Mouse (Mus musculus) limb, embryonic 11.5 days (tissue): Measurements from ENCODE around the gene Tsx. TPM values are rescaled to one million over a fixed set of nuclear protein-coding genes. Genes with fewer than 3 reads are reported as not detected.

ENCODE experiments used
- ATAC-seq: fragments of 200-750 bp; cut with Nextera tagmentation; 2 replicates; pipeline ENCODE4 v1.8.0; 2017; ENCODE audit warnings: low read depth; ENCODE audit not compliant: insufficient number of reproducible peaks, low FRiP score, low TSS enrichment
- DNase-seq: peaks from one replicate; pipeline ENCODE4 v3.0.0-alpha.2; 2015; ENCODE audit warnings: low spot score
- H3K27ac ChIP-seq: fragments of 300-500 bp; sonication (generic); replicated peaks from 2 replicates; pipeline ENCODE4 v1.5.1; 2014; ENCODE audit warnings: low read depth, mild to moderate bottlenecking, low read length
- H3K27me3 ChIP-seq: fragments of 300-500 bp; sonication (generic); 2 replicates; pipeline ENCODE4 v1.6.1; 2014; ENCODE audit warnings: mild to moderate bottlenecking, low read length, mixed read lengths; ENCODE audit not compliant: control insufficient read depth, insufficient read depth
- H3K36me3 ChIP-seq: fragments of 300-500 bp; sonication (generic); 2 replicates; pipeline ENCODE4 v1.6.1; 2014; ENCODE audit warnings: mild to moderate bottlenecking, low read length, moderate library complexity, mixed read lengths; ENCODE audit not compliant: control insufficient read depth, insufficient read depth
- H3K4me1 ChIP-seq: fragments of 300-500 bp; sonication (generic); 2 replicates; pipeline ENCODE4 v1.6.1; 2014; ENCODE audit warnings: low read length, mixed read lengths; ENCODE audit not compliant: control insufficient read depth, insufficient read depth
- H3K4me2 ChIP-seq: fragments of 300-500 bp; sonication (generic); 2 replicates; pipeline ENCODE4 v1.6.1; 2014; ENCODE audit warnings: low read depth, mild to moderate bottlenecking, moderate library complexity; ENCODE audit not compliant: severe bottlenecking
- H3K4me3 ChIP-seq: fragments of 300-500 bp; sonication (generic); 2 replicates; pipeline ENCODE4 v1.5.1; 2014; ENCODE audit warnings: low read depth, low read length
- H3K9ac ChIP-seq: fragments of 300-500 bp; sonication (generic); 2 replicates; pipeline ENCODE4 v1.6.1; 2014; ENCODE audit warnings: mild to moderate bottlenecking, low read length
- H3K9me3 ChIP-seq: fragments of 300-500 bp; sonication (generic); 2 replicates; pipeline ENCODE4 v1.6.1; 2016; ENCODE audit warnings: low read length; ENCODE audit not compliant: control insufficient read depth
- WGBS: fragments of 180-500 bp; shearing (Covaris S2); extraction: QIAGEN DNeasy Blood & Tissue Kit; methylation state at CpG from one replicate; pipeline ENCODE4 v1.1.7; 2014; 5-methylcytosine and 5-hydroxymethylcytosine counted together
- polyA plus RNA-seq: library from polyadenylated mRNA; unstranded; fragments of >200 nt; fragmentation: Nextera tagmentation; extraction: Ambion mirVana; gene quantifications from 2 replicates; pipeline ENCODE4 v1.2.1, GENCODE M21; 2014

Tsx gene
- polyA plus RNA-seq: 0.44 TPM in 1 of 2 replicates, not detected in the other

DNA sequence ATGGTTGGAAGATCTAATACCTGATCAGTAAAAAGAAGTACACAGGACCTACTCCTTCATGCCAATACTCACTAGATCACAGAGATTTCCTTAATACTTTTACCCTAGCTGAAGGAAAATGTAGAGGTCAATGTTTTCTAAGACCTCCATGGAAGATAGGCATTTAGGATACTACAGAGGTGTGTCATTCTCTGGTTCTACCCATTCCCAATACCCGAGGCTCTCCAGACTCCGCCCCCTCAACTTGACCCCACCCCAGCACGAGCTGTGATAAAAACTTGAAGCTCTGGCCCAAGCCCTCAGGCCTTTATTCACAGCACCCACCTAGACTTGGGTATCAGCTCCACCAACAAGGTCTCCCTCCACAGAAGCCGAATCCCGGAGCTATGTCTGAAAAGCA, at the start of gene Tsx:
Tsx (plus strand) TSS at position 301 of the 400 bp plus-strand sequence.
- 70% methylated on average over 5 of the region's 5 CpGs for WGBS
- H3K27me3 ChIP-seq: peaks cover 10% of the 10 kb centered on the region

DNA sequence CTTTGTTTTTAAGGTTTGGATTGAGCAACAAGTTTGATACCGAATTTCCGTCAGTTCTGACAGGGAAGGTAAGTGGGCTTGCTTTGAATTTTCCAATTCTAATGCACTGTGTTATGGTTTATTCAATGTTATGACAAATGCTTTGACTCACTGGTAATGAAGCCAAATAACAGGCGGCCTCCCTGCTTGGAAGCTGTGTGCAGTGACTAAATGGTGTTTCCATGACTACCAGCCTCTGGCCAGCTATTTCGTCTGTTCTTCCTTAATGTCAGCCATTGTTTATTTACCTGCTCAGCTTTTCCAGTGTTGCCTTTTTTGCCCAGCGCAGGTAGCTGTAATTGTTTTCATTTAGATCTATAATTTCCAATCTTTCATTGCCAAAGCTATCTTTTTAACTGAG, 48.1 kb upstream of the Tsx start:
- Histone ChIP-seq H3K36me3 (no peaks in the 10 kb centered on the region), H3K27ac (no peak overlapping the region), H3K27me3 (peaks cover 2% of the 10 kb centered on the region; the same call in 1 of the 2 replicates), H3K9me3 (no peaks in the 10 kb centered on the region), H3K9ac (no peak overlapping the region), H3K4me2 (no peak overlapping the region), H3K4me3 (no peak overlapping the region), H3K4me1 (no peaks in the 10 kb centered on the region)
- DNase-seq: no peak
- no peak for ATAC-seq
- WGBS: 67% methylated on average over 5 of the region's 5 CpGs

More for the DNA sequence above, at the start of gene Tsx:
- H3K9ac ChIP-seq: no peak within 1 kb of the TSS
- H3K36me3 ChIP-seq: no peaks in the 10 kb centered on the region
- H3K4me3 ChIP-seq: no peak within 1 kb of the TSS
- no peak for DNase-seq
- no peak for ATAC-seq
- H3K4me1 ChIP-seq: no peaks in the 10 kb centered on the region
- no peak within 1 kb of the TSS for H3K4me2 ChIP-seq
- H3K9me3 ChIP-seq: no peaks in the 10 kb centered on the region
- no peak within 1 kb of the TSS for H3K27ac ChIP-seq

DNA sequence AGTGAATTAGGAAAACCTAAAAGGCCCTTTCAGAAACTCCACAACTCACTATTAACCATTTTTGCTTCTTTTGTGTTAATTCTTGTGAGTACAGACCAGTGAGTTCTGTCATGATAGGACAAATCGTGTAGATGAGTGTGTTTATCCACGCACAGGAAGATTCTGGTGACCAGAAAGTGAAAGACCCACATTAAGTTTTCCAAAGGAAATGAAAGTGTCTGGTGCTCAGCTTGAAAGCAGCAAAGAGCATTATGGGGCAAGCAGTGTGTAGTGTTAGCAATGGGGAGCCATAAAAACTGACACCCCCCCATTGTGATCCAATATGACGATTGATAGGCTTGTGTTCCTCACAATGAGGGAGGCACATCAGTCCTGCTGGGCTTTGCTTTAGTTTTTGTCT, 45.6 kb upstream of the Tsx start:
- peaks cover 5% of the 10 kb centered on the region; the same call in 1 of the 2 replicates for H3K27me3 ChIP-seq
- WGBS: 69% methylated on average over 3 of the region's 3 CpGs
- no peak overlapping the region for H3K9ac ChIP-seq
- H3K9me3 ChIP-seq: no peaks in the 10 kb centered on the region
- ATAC-seq (no peak), DNase-seq (no peak)
- no peak overlapping the region for H3K27ac ChIP-seq
- no peaks in the 10 kb centered on the region for H3K4me1 ChIP-seq
- H3K36me3 ChIP-seq: no peaks in the 10 kb centered on the region
- H3K4me2 ChIP-seq: no peak overlapping the region
- no peak overlapping the region for H3K4me3 ChIP-seq

DNA sequence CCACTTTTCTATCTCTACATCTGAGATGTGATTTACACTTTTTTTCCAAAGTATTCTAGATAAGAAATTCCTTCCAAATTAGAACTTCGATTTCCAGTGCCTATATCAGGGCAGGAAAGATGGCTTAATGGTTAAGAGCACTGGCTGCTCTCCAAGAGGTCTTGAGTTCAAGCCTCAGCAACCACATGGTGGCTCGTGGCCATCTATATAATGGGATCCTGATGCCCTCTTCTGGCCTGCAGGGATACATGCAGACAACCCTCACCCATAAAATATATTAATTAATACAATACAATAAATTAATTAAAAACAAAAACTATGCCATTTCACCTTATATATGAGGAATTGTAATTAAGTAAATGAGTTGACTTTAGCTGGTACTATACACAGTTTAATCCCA, 43.0 kb upstream of the Tsx start:
- ATAC-seq: no peak
- Histone ChIP-seq H3K9ac (no peak overlapping the region), H3K36me3 (no peaks in the 10 kb centered on the region), H3K27ac (no peak overlapping the region), H3K4me1 (no peaks in the 10 kb centered on the region), H3K9me3 (no peaks in the 10 kb centered on the region), H3K4me2 (no peak overlapping the region), H3K27me3 (peaks cover 7% of the 10 kb centered on the region; the same call in 1 of the 2 replicates), H3K4me3 (no peak overlapping the region)
- DNase-seq: no peak
- WGBS: 81% methylated on average over 2 of the region's 2 CpGs

DNA sequence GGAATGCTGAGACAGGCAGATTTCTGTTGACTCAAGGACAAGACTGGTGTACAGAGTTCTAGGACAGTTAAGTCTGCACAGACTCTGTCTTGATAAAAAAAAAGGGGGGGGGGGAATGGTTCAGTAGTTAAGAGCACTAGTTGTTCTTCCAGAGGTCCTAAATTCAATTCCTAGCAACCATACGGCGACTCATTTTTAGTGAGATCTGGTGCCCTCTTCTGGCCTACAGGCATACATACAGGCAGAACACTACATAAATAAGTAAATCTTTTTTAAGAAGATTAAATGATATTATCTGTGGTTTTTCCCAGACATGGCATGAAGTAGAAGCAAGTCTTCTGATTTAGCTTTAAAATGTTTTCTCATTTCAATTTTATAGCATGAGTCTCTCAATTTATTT, 42.6 kb upstream of the Tsx start:
- Histone ChIP-seq H3K27me3 (peaks cover 7% of the 10 kb centered on the region; the same call in 1 of the 2 replicates), H3K9ac (no peak overlapping the region), H3K36me3 (no peaks in the 10 kb centered on the region), H3K4me2 (no peak overlapping the region), H3K4me3 (no peak overlapping the region), H3K4me1 (no peaks in the 10 kb centered on the region), H3K27ac (no peak overlapping the region), H3K9me3 (no peaks in the 10 kb centered on the region)
- no peak for ATAC-seq
- 35% methylated on average over 2 of the region's 2 CpGs for WGBS
- no peak for DNase-seq

DNA sequence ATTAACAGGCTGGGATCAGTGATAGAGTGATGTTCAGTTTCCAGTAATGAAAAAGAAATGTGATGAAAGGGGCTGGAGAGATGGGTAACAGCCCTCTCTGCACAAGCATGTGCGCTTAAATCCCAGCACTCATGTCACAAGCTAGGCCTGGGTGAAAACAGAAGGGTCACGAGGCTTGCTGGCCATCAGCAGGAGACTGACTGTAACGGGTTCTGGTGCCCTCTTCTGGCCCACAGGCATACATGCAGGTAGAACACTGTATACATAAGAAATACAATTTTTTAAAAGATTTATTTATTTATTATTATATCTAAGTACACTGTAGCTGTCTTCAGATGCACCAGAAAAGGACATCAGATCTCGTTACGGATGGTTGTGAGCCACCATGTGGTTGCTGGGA, 40.0 kb upstream of the Tsx start:
- no peak overlapping the region for H3K4me3 ChIP-seq
- no peaks in the 10 kb centered on the region for H3K9me3 ChIP-seq
- ATAC-seq: no peak
- no peak overlapping the region for H3K9ac ChIP-seq
- H3K27me3 ChIP-seq: peaks cover 7% of the 10 kb centered on the region; the same call in 1 of the 2 replicates
- no peaks in the 10 kb centered on the region for H3K36me3 ChIP-seq
- H3K27ac ChIP-seq: no peak overlapping the region
- H3K4me2 ChIP-seq: no peak overlapping the region
- 65% methylated on average over 5 of the region's 5 CpGs for WGBS
- H3K4me1 ChIP-seq: no peaks in the 10 kb centered on the region
- DNase-seq: peak; percentile 24

DNA sequence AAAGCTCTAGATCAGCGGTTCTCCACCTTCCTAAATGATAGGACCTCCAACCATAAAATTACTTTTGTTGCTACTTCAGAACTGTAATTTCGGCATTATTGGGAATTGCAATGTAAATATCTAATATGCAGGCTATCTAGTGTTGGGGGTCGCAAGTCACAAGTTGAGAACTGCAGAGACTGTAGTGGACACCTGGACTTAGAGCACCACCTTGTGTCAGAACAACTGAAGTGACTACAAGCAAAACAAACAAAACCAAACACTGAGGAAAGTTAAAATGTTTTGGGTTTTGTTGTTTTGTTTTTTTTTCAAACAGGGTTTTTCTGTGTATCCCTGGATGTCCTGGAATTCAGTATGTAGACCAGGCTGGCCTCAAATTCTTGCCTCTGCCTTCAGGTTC, 29.7 kb upstream of the Tsx start:
- Histone ChIP-seq H3K4me2 (no peak overlapping the region), H3K4me1 (no peaks in the 10 kb centered on the region), H3K36me3 (no peaks in the 10 kb centered on the region), H3K4me3 (no peak overlapping the region), H3K9ac (no peak overlapping the region), H3K27me3 (peaks cover 3% of the 10 kb centered on the region; the same call in 1 of the 2 replicates), H3K9me3 (no peaks in the 10 kb centered on the region), H3K27ac (no peak overlapping the region)
- ATAC-seq (no peak), DNase-seq (no peak)
- 80% methylated on average over 3 of the region's 3 CpGs for WGBS

DNA sequence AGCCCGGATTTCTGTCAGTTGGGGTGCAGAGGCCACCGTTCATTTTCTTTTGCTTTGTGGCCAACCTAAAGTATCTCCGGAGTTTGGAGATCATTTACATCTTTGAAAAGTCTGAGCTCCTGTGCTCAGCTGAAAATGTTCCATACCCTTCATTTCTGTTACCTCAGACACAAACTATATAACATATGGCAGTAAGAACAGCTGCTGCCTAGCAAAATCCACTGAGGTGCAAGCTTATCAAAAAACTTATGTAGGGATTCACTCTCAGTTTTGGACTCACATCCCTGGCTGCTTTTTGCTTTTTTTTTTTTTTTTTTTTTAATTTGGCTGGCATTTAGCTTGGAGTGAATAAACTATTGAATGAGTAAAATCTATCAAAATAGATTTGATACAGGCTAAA, 26.1 kb upstream of the Tsx start:
- 83% methylated on average over 3 of the region's 3 CpGs for WGBS
- ATAC-seq: no peak

DNA sequence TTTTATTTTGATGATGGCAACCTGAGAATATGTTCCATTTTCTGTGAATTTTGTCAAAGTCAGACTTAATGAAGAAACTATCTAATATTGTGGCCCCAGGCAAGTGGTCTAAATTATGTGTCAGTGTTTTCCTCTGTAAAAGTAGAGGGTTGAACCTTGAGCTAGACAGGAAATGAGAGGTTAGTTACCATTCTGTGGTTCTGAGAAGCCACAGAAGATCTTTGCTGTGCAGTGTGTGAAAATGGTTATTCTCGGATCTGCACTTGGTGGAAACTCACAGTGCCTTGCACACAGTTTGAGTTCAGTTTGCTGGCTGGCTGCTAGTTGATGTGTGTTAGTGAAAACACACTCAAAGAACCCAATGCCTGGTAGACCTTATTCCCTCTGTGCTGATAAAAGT, 20.4 kb upstream of the Tsx start:
- no peak for ATAC-seq

More for the DNA sequence above, 26.1 kb upstream of the Tsx start:
- Histone ChIP-seq H3K4me2 (no peak overlapping the region), H3K4me3 (no peak overlapping the region), H3K4me1 (no peaks in the 10 kb centered on the region), H3K36me3 (no peaks in the 10 kb centered on the region), H3K9ac (no peak overlapping the region), H3K9me3 (no peaks in the 10 kb centered on the region), H3K27ac (no peak overlapping the region), H3K27me3 (0 out of 2 replicates have a peak, but pooled peaks cover 3% of the 10 kb centered on the region)
- no peak for DNase-seq

More for the DNA sequence above, 20.4 kb upstream of the Tsx start:
- Histone ChIP-seq H3K9me3 (no peaks in the 10 kb centered on the region), H3K4me2 (no peak overlapping the region), H3K27me3 (peaks cover 5% of the 10 kb centered on the region; the same call in 1 of the 2 replicates), H3K4me3 (no peak overlapping the region), H3K27ac (no peak overlapping the region), H3K4me1 (no peaks in the 10 kb centered on the region), H3K9ac (no peak overlapping the region), H3K36me3 (no peaks in the 10 kb centered on the region)
- 72% methylated on average over 1 of the region's 1 CpGs for WGBS
- DNase-seq: no peak
